Mouse (Mus musculus) left cerebral cortex, adult 9 months (tissue): ENCODE measurements around the gene Zfp385c.
"Not testable (repeated sequence)": the region's sequence is repeated elsewhere in the genome, so short reads cannot be mapped to it uniquely, and the experiment has no call there.

Experiments used
- DNase-seq, 2 experiments: peaks; one replicate each; pipeline ENCODE4 v3.0.0; 2022; ENCODE audit warnings: low spot score in 2 of 2

Zfp385c gene

DNA sequence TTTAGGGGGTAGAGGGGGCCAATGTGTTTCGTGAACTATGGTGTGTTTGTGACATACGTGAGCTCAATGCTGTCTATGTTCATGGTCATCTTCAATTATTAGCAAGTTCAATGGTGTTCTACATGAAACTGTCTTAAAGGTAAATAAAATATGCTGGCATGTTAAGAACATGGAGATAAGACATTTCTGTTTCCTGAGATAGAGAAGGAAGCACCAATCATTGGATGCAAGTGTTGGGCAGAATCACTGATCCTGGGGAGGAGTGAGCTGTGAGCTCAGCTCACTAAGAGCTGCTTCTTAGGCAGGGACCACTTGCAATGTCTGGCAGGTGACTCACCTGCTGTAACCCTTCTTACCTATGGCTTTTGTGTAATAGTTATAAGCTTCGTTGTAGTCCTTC, 90.9 kb downstream of the Zfp385c start:
- DNase-seq = no peak

DNA sequence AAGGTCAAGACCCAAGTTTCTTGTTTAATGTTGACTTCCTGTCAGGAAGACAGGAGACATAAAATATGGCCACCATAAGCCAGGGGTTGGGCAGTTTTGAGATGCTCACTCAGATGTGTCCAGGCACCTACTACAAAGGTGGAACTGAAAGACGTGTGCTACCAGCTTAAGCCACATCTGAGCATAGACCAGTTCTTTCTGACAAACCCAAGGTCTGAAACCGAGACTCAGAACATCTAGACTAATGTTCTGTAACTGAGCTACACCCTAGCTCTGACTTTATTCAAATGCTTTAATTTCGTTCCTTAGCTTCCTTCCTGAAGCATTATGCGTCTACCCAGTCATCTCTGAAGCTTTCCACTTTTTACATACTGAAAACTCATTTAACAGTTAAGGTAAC, 94.2 kb downstream of the Zfp385c start:
- no peak for DNase-seq

DNA sequence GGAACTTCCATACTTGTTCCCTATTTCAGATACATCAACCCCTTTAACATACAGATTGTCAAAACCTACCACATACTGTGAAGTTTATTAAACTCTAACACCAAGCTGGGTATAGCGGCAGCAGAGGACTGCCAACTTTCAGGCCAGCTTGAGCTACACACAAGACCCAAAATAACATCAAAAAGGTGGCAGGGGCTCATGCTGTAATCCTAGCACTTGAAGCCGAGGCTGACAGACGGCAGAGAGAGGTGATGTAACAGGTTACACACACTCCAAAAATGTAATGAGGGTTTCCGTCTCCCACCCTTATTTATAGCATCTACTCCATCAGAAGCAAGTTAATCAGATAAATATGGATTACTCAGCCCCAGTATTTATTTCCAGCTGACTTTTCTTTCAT, 96.7 kb downstream of the Zfp385c start:
- DNase-seq = no peak

DNA sequence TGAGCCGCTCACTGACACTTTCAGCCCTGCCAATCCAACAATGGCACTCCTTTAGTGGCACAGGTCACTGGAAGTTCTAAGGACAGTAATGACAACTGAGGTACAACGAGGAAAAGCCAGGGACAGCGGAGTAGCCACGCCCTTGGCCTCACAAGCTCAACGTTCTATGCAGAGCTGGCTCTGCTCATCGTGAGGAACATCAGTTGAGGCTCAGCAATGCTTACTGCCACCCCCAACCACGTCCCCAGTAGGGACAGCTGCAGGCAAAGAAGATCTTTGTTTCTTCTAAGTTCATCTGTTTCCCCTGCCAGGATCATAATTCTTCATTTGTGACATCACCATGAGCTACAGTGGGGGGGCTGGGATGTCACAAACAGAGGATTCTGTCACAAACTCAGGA, 97.6 kb downstream of the Zfp385c start:
- DNase-seq = no peak

DNA sequence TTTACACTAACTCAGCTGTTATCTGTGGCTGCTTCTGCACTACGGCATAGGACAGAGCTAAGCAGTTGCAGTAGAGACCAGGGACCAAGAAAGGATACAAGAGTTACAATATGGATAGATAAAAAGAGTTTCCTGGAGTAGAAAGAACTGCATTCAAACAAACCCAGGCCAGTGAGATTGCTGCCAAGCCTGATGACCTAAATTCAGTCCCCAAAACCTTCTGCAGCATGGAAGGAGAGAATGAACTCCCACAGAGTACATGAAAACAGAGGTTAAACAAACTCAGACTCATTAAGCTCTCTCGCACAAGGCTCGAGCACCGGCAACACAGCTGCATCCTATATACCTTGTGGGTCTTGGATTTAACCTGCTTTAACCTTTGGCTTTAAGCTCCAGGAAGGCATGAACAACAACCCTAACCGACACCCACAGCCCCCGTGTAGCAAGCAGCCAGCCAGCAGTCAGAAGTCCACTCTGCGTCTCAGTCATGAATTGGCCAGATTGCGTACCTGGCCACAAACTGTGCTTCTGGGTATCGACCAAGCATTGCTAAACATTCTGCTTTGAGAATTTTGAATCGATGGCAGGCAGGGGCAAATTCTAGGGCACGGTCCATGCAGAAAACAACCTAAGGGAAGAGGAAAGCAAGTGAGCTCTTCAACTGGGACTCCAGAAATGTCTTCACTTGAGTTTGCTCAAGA, 99.8 kb downstream of the Zfp385c start:
- DNase-seq = no peak

DNA sequence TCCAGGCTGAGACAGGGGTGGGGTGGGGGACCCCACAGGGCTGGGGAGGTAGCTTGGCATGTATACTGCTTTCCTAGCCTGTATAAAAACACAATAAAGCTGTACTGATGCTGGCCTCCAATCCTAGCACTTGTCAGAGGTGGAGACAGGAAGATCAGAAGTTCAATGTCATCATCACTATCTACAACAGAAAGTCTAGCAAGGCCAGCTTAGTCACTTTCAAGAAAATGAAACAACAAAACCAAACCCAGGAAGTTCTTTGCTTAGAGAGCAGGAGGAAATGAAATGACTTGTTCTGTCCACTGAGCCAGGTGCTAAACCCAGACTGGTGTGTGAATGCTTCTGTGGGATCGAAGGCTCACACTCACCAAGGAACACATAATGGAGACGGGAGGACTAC, 103.8 kb downstream of the Zfp385c start:
- no peak for DNase-seq

DNA sequence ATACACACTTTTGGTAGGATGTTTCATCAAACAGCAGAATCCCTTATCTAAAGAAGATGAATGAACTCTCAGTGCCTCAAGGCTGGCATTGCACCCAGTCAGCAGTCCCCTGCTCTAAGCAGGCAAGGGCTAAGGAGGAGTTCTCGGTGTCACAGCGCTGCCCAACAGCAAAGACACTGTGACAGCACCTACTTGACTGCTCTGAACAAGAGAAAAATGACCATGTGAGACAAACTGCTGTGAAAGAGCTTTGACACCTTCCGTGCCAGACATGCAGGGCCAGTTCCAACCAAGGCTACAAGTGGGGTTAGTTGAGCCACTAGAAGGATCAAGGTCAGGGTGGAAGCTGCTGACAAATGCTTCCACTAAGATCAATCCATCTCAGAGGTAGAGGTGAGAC, 107.1 kb downstream of the Zfp385c start:
- no peak for DNase-seq

DNA sequence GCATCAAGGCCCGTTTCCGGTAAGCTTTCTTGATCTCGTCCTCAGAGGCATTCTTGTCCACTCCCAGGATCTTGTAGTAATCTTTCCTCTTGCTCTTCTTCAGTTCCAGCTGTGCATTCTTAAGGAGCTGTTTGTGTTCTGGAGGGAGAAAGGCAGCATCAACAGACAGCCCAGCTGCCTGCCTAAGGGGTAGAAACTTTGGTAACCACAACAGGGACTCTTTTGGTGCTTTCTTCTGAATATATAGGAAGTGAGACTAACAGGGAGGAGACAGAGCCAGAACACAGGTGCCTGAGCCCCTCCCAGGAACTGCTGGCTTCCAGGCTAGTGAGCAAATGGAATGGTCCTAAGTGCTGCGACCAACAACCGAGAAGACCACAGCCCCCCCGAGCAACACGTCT, 107.7 kb downstream of the Zfp385c start:
- DNase-seq = no peak

DNA sequence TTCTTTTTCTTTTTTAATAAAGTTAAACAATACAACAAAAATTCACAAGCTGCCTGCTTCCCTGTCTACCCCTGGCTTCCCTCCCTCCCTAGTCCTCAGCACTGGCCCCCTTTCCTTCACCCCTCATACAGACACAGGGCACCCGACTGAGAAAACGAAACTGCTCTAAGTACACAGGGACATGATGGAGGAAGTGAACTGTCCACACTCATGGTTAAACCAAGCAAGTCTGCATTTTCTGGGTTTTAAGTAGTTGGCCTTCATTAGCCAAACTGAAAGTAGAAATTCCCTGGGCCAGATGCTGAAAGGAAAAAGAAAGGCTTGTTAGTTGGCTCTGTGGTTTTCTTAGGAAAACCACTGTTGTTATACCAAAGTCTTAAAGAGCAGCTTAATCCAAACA, 109.4 kb downstream of the Zfp385c start:
- DNase-seq = no peak

DNA sequence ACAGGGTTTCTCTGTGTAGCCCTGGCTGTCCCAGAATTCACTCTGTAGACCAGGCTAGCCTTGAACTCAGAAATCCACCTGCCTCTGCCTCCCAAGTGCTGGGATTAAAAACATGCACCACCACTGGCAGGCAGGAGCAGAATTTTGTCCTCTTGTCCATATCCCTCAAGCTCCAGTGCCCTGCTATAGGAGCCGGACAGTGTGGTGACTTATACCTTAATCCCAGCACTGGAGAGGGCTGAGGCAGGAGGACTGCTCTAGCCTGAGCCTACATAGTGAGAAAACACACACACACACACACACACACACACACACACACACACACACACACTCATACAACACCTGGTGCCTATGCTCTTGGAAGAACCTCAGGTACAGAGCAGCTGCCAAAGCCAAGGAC, 109.8 kb downstream of the Zfp385c start:
- not testable (repeated sequence) for DNase-seq

DNA sequence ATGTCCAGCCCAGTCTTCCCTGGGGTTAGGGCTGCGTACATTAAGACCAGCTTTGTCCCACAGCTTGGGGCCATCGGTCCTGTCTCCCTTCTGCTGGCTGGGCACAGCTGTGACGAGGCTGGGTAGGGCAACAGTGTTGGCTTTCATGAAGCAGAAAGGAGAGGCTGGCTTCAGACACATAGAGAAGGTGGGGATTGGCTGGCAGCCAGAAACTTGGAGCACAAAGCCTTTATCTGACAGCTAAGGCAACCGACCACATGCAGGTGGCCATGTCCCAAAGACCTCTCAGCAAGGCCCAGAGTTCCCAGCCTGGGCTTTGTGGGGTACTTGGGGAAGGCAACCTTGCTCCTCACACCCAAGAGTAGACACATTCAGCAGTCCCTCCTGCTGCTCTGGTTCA, 110.5 kb downstream of the Zfp385c start:
- DNase-seq = peak in 1 of 2 experiments; percentile 67

DNA sequence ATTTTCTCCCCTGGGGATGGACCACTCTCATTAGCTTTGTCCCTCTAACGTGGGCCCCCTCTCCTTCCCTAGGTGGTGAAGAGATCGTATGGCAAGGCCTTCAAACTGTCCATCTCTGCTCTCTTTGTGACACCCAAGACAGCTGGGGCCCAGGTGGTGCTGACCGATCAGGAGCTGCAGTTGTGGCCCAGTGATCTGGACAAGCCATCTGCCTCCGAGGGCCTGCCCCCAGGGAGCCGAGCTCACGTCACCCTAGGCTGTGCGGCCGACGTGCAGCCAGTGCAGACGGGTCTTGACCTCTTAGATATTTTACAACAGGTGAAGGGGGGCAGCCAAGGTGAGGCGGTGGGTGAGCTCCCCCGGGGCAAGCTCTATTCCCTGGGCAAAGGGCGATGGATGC, 112.0 kb downstream of the Zfp385c start:
- DNase-seq = no peak

DNA sequence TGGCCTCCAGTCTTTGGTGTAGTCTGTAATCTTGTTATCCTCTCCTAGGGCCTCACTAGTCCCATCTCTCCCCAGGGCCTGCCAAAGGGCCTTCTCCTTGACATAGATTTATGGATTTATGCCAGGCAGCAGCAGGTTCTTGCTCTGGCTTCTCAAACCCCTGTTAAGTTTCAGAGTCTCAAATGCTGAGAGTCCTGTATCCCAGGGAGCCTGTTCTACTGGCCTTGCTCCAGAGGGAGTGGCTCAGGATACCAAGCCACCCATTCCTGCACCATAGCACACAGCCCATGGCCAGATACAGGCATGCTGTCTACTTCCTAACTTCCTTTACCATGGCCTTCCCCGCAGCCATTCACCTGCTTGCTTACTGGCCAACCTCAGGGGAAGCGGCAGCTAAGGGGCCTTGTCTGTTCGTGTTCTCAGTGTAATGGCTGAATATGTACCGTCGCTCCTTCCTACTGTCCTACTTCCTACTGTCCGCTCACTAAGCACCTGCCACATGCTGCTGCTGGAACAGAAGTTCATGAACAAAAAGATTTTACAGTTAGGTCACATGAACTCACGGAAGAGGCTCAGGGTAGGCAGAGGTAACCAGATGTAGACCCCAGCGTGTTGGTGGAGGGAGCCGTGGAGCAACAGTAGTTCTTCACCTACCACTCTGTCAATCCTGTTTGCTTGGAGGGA, 113.0 kb downstream of the Zfp385c start:
- no peak for DNase-seq

DNA sequence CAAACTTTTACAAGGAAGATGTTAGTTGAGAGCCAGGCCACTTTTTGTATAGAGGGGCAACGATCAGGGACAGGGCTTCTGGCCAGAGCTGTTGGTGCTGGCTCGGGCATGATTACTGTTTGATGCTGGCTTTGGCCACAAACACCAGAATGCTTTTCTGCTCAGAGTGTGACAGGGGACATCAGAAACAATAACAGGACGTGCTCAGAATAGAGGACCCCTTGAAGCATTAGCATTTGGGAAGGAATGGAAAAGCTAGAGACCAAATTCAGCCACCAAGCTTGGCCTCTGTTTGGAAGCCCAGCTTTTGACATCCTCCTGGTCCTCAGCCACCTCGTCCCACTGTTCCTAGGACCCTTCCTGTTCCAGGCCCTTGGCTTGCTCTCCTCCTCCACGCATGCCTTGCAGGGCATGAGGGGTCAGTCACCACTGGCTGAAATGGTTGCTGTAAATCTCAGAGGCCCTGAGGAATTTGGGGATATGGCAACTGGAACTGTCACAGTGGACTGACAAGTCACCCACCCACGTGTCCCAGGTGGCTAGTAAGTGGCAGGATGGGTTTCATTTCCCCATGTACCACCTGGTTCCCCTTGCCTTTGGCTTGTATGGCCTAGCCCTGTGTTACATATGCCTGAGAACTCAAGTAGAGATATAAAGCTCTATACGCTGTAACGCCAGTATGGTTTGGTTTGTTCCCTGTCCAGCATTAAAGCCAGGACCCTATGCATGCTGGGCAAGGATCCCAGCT, 114.2 kb downstream of the Zfp385c start:
- no peak for DNase-seq
